Mouse (Mus musculus) v-Abl transformed pro-B cells (cell line): ENCODE measurements around the gene Dmrt1.

Experiments
- in situ Hi-C, 2 experiments: fragments of 400-800 bp; cut with MboI; formaldehyde crosslinking; loops; one replicate each; pipeline ENCODE4 v1.15.1; 2025; ENCODE audit not compliant: unreplicated experiment in 2 of 2

Dmrt1 gene

GRCm38 (mm10) chr19:25505360-25506196 lies at the start of gene Dmrt1:
TSS of gene Dmrt1 (plus strand) at chr19:25505618.
- in situ Hi-C loops = no loop called here

- in situ Hi-C loops = no loop called here
Measured at GRCm38 (mm10) chr19:25460760-25461159, 44.7 kb upstream of the Dmrt1 start.

GRCm38 (mm10) chr19:25461553-25462320 lies 43.7 kb upstream of the Dmrt1 start:
- in situ Hi-C loops = no loop called here

GRCm38 (mm10) chr19:25475806-25476205 lies 29.6 kb upstream of the Dmrt1 start:
- in situ Hi-C loops = loop anchor here (5.0 kb wide), 2 partner anchors 151 to 161 kb away; no protein-coding TSS in a partner anchor

- in situ Hi-C loops = loop anchor here (5.0 kb wide), 2 partner anchors 148 to 158 kb away; no protein-coding TSS in a partner anchor
Measured at GRCm38 (mm10) chr19:25479152-25479669, 26.2 kb upstream of the Dmrt1 start.

GRCm38 (mm10) chr19:25480820-25481219 lies 24.6 kb upstream of the Dmrt1 start:
- in situ Hi-C loops = no loop called here

GRCm38 (mm10) chr19:25486561-25486960 lies 18.9 kb upstream of the Dmrt1 start:
- in situ Hi-C loops = no loop called here

GRCm38 (mm10) chr19:25487350-25487749 lies 18.1 kb upstream of the Dmrt1 start:
- in situ Hi-C loops = no loop called here

- in situ Hi-C loops = no loop called here
Measured at GRCm38 (mm10) chr19:25488546-25488945, 16.9 kb upstream of the Dmrt1 start.

- in situ Hi-C loops = no loop called here
Measured at GRCm38 (mm10) chr19:25489546-25489945, 15.9 kb upstream of the Dmrt1 start.

GRCm38 (mm10) chr19:25497434-25497833 lies 8.0 kb upstream of the Dmrt1 start:
- in situ Hi-C loops = no loop called here

GRCm38 (mm10) chr19:25504878-25505277 lies 540 bp upstream of the Dmrt1 start:
- in situ Hi-C loops = no loop called here

- in situ Hi-C loops = no loop called here
Measured at GRCm38 (mm10) chr19:25506616-25507015, 1.2 kb downstream of the Dmrt1 start.

GRCm38 (mm10) chr19:25514986-25515530 lies 9.6 kb downstream of the Dmrt1 start:
- in situ Hi-C loops = no loop called here

- in situ Hi-C loops = no loop called here
Measured at GRCm38 (mm10) chr19:25524156-25524555, 18.7 kb downstream of the Dmrt1 start.

GRCm38 (mm10) chr19:25525726-25526125 lies 20.3 kb downstream of the Dmrt1 start:
- in situ Hi-C loops = no loop called here

- in situ Hi-C loops = no loop called here
Measured at GRCm38 (mm10) chr19:25529673-25530072, 24.3 kb downstream of the Dmrt1 start.

GRCm38 (mm10) chr19:25545714-25546340 lies 40.4 kb downstream of the Dmrt1 start:
- in situ Hi-C loops = loop anchor here (5.0 to 10.0 kb wide), 4 partner anchors 81 to 591 kb away; no protein-coding TSS in a partner anchor

GRCm38 (mm10) chr19:25547086-25547643 lies 41.7 kb downstream of the Dmrt1 start:
- in situ Hi-C loops = loop anchor here (5.0 to 10.0 kb wide), 4 partner anchors 80 to 592 kb away; no protein-coding TSS in a partner anchor

GRCm38 (mm10) chr19:25550346-25550745 lies 44.9 kb downstream of the Dmrt1 start:
- in situ Hi-C loops = no loop called here
